Mouse (Mus musculus): ENCODE measurements at regions not wholly inside any gene's neighbourhood (a gene's known extent, or its start where the extent isn't known, plus 50 kb on each side); places are given as distances from the start of the nearest gene placed in this dataset.

DNA sequence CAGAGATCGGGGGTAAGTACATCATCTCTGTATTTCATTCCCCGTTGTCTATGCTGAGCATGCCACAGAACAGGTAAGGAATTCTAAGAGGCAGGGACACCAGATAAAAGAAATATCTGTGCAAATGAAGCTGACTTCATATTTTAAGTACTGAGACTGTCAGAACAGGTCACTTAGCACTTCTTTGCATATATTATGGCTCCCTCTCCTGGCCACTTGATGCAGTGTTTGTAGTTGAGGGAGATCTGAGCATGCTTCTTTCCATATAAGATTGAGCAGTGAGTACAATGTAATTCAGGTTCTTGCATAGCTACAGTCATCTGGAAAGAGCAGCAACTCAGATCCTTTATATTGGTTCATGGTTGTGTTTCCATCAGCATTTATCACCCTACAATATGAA is 1033.4 kb downstream of the Rpia start:
- TF ChIP-seq CTCF (IDR thresholded peaks at IDR 0.05; ENCODE audit: low read depth) (peak; percentile 48), EP300 (IDR thresholded peaks at IDR 0.05; ENCODE audit: low read depth) (no peak)
